Comparison of ENCODE assay signal across 8 mouse cellular contexts in genomic region chr4:104366491-104366890, GRCm38 (mm10).
DNase-seq lines count a peak whose midpoint lies in the region; ATAC-seq lines count a peak whose summit lies in the region.

No protein-coding gene starts in this region.

- no peaks in the 10 kb centered on the region for H3K9me3 ChIP-seq in kidney, embryonic 15.5 days (replicated peaks)
- no peaks in the 10 kb centered on the region for H3K9me3 ChIP-seq in embryonic facial prominence, embryonic 11.5 days (replicated peaks; ENCODE audit: control insufficient read depth, low read length)
- H3K9me3 ChIP-seq in hindbrain, embryonic 16.5 days (ENCODE audit: control insufficient read depth, low read length), result no peaks in the 10 kb centered on the region
- H3K9me3 ChIP-seq in midbrain, embryonic 15.5 days, result no peaks in the 10 kb centered on the region

- no peak overlapping the region for H3K27ac ChIP-seq in kidney, embryonic 15.5 days
- no peak overlapping the region for H3K27ac ChIP-seq in embryonic facial prominence, embryonic 11.5 days (replicated peaks; ENCODE audit: low read depth, low read length)
- H3K27ac ChIP-seq in hindbrain, embryonic 16.5 days (ENCODE audit: low read depth, low read length), result peak overlapping the region; percentile 88
- H3K27ac ChIP-seq in midbrain, embryonic 15.5 days, result peak overlapping the region; percentile 95

- 6% methylated on average over 8 of the region's 8 CpGs for WGBS in kidney, embryonic 15.5 days
- 4% methylated on average over 8 of the region's 8 CpGs for WGBS in embryonic facial prominence, embryonic 11.5 days
- WGBS in hindbrain, embryonic 16.5 days, result 6% methylated on average over 8 of the region's 8 CpGs
- WGBS in midbrain, embryonic 15.5 days, result 7% methylated on average over 8 of the region's 8 CpGs

- H3K27me3 ChIP-seq in kidney, embryonic 15.5 days, result peaks cover 70% of the 10 kb centered on the region
- peaks cover 23% of the 10 kb centered on the region for H3K27me3 ChIP-seq in embryonic facial prominence, embryonic 11.5 days (ENCODE audit: control insufficient read depth, insufficient read depth, low read length)
- no peaks in the 10 kb centered on the region; the same call in 1 of the 2 replicates for H3K27me3 ChIP-seq in hindbrain, embryonic 16.5 days (replicated peaks; ENCODE audit: control insufficient read depth, insufficient read depth, low read length)
- 0 out of 2 replicates have a peak, but pooled peaks cover 3% of the 10 kb centered on the region for H3K27me3 ChIP-seq in midbrain, embryonic 15.5 days (replicated peaks)

- peak overlapping the region; percentile 98 for H3K4me2 ChIP-seq in kidney, embryonic 15.5 days
- H3K4me2 ChIP-seq in embryonic facial prominence, embryonic 11.5 days (ENCODE audit: low read depth, low read length), result peak overlapping the region; percentile 97
- H3K4me2 ChIP-seq in hindbrain, embryonic 16.5 days (ENCODE audit: low read length), result peak overlapping the region; percentile 94
- peak overlapping the region; percentile 94 for H3K4me2 ChIP-seq in midbrain, embryonic 15.5 days

- no peak for ATAC-seq in kidney, embryonic 15.5 days (replicated peaks; ENCODE audit: low FRiP score)
- ATAC-seq in embryonic facial prominence, embryonic 11.5 days (replicated peaks; ENCODE audit: insufficient number of reproducible peaks, low FRiP score, low TSS enrichment, low read depth), result no peak
- ATAC-seq in hindbrain, embryonic 16.5 days, result no peak
- no peak for ATAC-seq in midbrain, embryonic 15.5 days (replicated peaks)

- H3K4me1 ChIP-seq in kidney, embryonic 15.5 days, result peaks cover 31% of the 10 kb centered on the region
- H3K4me1 ChIP-seq in embryonic facial prominence, embryonic 11.5 days (ENCODE audit: control insufficient read depth, insufficient read depth, low read length), result no peaks in the 10 kb centered on the region; the same call in 1 of the 2 replicates
- peaks cover 6% of the 10 kb centered on the region for H3K4me1 ChIP-seq in hindbrain, embryonic 16.5 days (ENCODE audit: control insufficient read depth, insufficient read depth, low read depth, low read length)
- H3K4me1 ChIP-seq in midbrain, embryonic 15.5 days, result peaks cover 37% of the 10 kb centered on the region

- H3K4me3 ChIP-seq in kidney, embryonic 15.5 days (replicated peaks), result peak overlapping the region; percentile 69
- H3K4me3 ChIP-seq in embryonic facial prominence, embryonic 11.5 days (ENCODE audit: low read depth, low read length), result peak overlapping the region; percentile 56
- H3K4me3 ChIP-seq in hindbrain, embryonic 16.5 days (ENCODE audit: low read length), result peak overlapping the region; percentile 82
- H3K4me3 ChIP-seq in midbrain, embryonic 15.5 days, result peak overlapping the region; percentile 94

- peak overlapping the region; percentile 58 for H3K9ac ChIP-seq in kidney, embryonic 15.5 days
- H3K9ac ChIP-seq in embryonic facial prominence, embryonic 11.5 days (replicated peaks; ENCODE audit: low read length), result no peak overlapping the region
- peak overlapping the region; percentile 85 for H3K9ac ChIP-seq in hindbrain, embryonic 16.5 days (ENCODE audit: low read depth, low read length)
- peak overlapping the region; percentile 77 for H3K9ac ChIP-seq in midbrain, embryonic 15.5 days

- DNase-seq in kidney, adult 9 months, result no peak
- no peak for DNase-seq in embryonic facial prominence, embryonic 11.5 days (ENCODE audit: low spot score)
- DNase-seq in layer of hippocampus, postnatal 25 days (ENCODE audit: extremely low spot score in 1 of 2, low spot score in 1 of 2), result no peak
- no peak for DNase-seq in right cerebral cortex, postnatal 25 days
- DNase-seq in adrenal gland, postnatal 10 days, result no peak

- no peaks in the 10 kb centered on the region for H3K36me3 ChIP-seq in kidney, embryonic 15.5 days
- no peaks in the 10 kb centered on the region for H3K36me3 ChIP-seq in embryonic facial prominence, embryonic 11.5 days (replicated peaks; ENCODE audit: control insufficient read depth, insufficient read depth, low read depth, low read length)
- no peaks in the 10 kb centered on the region for H3K36me3 ChIP-seq in hindbrain, embryonic 16.5 days (ENCODE audit: control insufficient read depth, insufficient read depth, low read length)
- H3K36me3 ChIP-seq in midbrain, embryonic 15.5 days (replicated peaks), result no peaks in the 10 kb centered on the region

Comparison
In these comparisons a context has a peak if more than half of its experiments do, and no peak if none do; other contexts are left out.
1. H3K27ac ChIP-seq: peak in hindbrain, embryonic 16.5 days (single experiment) and midbrain, embryonic 15.5 days (single experiment); none in kidney, embryonic 15.5 days (single experiment) and embryonic facial prominence, embryonic 11.5 days (single experiment).
2. Peak in every context shown above with its lines, with median percentiles within 50 percentile points of each other: H3K4me2 ChIP-seq and H3K4me3 ChIP-seq.